Mouse (Mus musculus): ENCODE results near the gene Lix1l. TPM values are rescaled to one million over a fixed set of nuclear protein-coding genes. Genes with fewer than 3 reads are reported as not detected.
A peak's percentile ranks its signal among the peaks of the same experiment; 100 is the strongest.

Lix1l gene
- polyA plus RNA-seq, 1 experiment from 2014 or later = 0.45 TPM

GRCm38 (mm10) chr3:96569966-96570605 lies 30.9 kb upstream of the Lix1l start:
- Histone ChIP-seq H3K4me1 (ENCODE audit: insufficient read depth) (peaks cover 59% of the 10 kb centered on the region), H3K9me3 (ENCODE audit: low read length) (no peaks in the 10 kb centered on the region), H3K27ac (ENCODE audit: low read depth) (peak overlapping the region; percentile 85), H3K4me3 (ENCODE audit: low read depth, low read length) (no peak overlapping the region), H3K36me3 (replicated peaks; ENCODE audit: insufficient read depth, low read length) (no peaks in the 10 kb centered on the region), H3K9ac (replicated peaks) (no peak overlapping the region), H3K27me3 (ENCODE audit: insufficient read depth, low read length) (no peaks in the 10 kb centered on the region), H3K4me2 (ENCODE audit: low read depth, low read length) (no peak overlapping the region; the same call in 1 of the 2 replicates)
- ATAC-seq = 0 out of 2 replicates have a peak, but pooled peaks have one; percentile 22
- no peak for TF ChIP-seq CTCF (IDR thresholded peaks at IDR 0.05; ENCODE audit: low read depth)
- no peak for TF ChIP-seq EP300 (IDR thresholded peaks at IDR 0.05; ENCODE audit: low read depth)
- WGBS (ENCODE audit: insufficient replicate concordance) = 71% methylated on average over 11 of the region's 11 CpGs
- no peak for DNase-seq

DNA sequence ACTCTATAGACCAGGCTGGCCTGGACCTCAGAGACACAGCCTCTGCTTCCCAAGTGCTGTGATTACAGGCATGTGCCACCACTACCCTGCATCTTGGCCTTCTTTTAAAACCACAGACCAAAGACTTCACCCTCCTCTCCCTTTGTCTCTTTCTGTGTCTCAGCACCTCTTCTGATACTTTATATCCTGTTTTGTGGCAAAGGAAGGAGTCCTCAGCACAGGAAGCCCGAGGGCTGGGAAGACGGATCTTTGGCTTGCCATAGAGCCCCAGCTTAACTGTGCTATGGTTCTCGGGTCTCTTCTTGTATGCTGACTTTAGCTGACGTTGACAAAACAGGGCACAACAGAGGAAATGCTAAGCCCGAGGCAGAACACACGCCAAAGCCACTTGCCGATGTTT lies 30.3 kb upstream of the Lix1l start:
- WGBS (ENCODE audit: insufficient replicate concordance) = 48% methylated on average over 7 of the region's 7 CpGs
- Histone ChIP-seq H3K36me3 (replicated peaks; ENCODE audit: insufficient read depth, low read length) (no peaks in the 10 kb centered on the region), H3K9ac (replicated peaks) (no peak overlapping the region), H3K4me3 (ENCODE audit: low read depth, low read length) (no peak overlapping the region), H3K27ac (ENCODE audit: low read depth) (peak overlapping the region; percentile 85), H3K4me1 (ENCODE audit: insufficient read depth) (peaks cover 61% of the 10 kb centered on the region), H3K9me3 (ENCODE audit: low read length) (no peaks in the 10 kb centered on the region), H3K27me3 (ENCODE audit: insufficient read depth, low read length) (no peaks in the 10 kb centered on the region), H3K4me2 (ENCODE audit: low read depth, low read length) (no peak overlapping the region)
- ATAC-seq = no peak
- TF ChIP-seq CTCF (IDR thresholded peaks at IDR 0.05; ENCODE audit: low read depth) (no peak), EP300 (IDR thresholded peaks at IDR 0.05; ENCODE audit: low read depth) (no peak)
- no peak for DNase-seq

GRCm38 (mm10) chr3:96571336-96571735 lies 29.6 kb upstream of the Lix1l start:
- WGBS (ENCODE audit: insufficient replicate concordance) = 62% methylated on average over 2 of the region's 2 CpGs
- TF ChIP-seq EP300 (IDR thresholded peaks at IDR 0.05; ENCODE audit: low read depth) (no peak), CTCF (IDR thresholded peaks at IDR 0.05; ENCODE audit: low read depth) (no peak)
- Histone ChIP-seq H3K9ac (replicated peaks) (no peak overlapping the region), H3K36me3 (replicated peaks; ENCODE audit: insufficient read depth, low read length) (no peaks in the 10 kb centered on the region), H3K4me2 (ENCODE audit: low read depth, low read length) (no peak overlapping the region), H3K9me3 (ENCODE audit: low read length) (no peaks in the 10 kb centered on the region), H3K4me3 (ENCODE audit: low read depth, low read length) (no peak overlapping the region), H3K27ac (ENCODE audit: low read depth) (peak overlapping the region; percentile 85), H3K27me3 (ENCODE audit: insufficient read depth, low read length) (no peaks in the 10 kb centered on the region), H3K4me1 (ENCODE audit: insufficient read depth) (peaks cover 63% of the 10 kb centered on the region)
- ATAC-seq = no peak
- no peak for DNase-seq

GRCm38 (mm10) chr3:96571896-96572698 lies 28.9 kb upstream of the Lix1l start:
- 55% methylated on average over 16 of the region's 16 CpGs for WGBS (ENCODE audit: insufficient replicate concordance)
- no peaks in the 10 kb centered on the region for H3K36me3 ChIP-seq (replicated peaks; ENCODE audit: insufficient read depth, low read length)
- H3K4me1 ChIP-seq (ENCODE audit: insufficient read depth) = peaks cover 63% of the 10 kb centered on the region
- DNase-seq (peak; percentile 62), ATAC-seq (peak; percentile 23; the same call in 1 of the 2 replicates)
- H3K9me3 ChIP-seq (ENCODE audit: low read length) = no peaks in the 10 kb centered on the region
- H3K4me3 ChIP-seq (ENCODE audit: low read depth, low read length) = no peak overlapping the region
- no peak overlapping the region for H3K4me2 ChIP-seq (ENCODE audit: low read depth, low read length)
- TF ChIP-seq EP300 (IDR thresholded peaks at IDR 0.05; ENCODE audit: low read depth) = peak; percentile 30; the same call in 1 of the 2 replicates
- TF ChIP-seq CTCF (IDR thresholded peaks at IDR 0.05; ENCODE audit: low read depth) = no peak
- no peak overlapping the region for H3K9ac ChIP-seq (replicated peaks)
- H3K27me3 ChIP-seq (ENCODE audit: insufficient read depth, low read length) = no peaks in the 10 kb centered on the region
- H3K27ac ChIP-seq (ENCODE audit: low read depth) = peak overlapping the region; percentile 85

DNA sequence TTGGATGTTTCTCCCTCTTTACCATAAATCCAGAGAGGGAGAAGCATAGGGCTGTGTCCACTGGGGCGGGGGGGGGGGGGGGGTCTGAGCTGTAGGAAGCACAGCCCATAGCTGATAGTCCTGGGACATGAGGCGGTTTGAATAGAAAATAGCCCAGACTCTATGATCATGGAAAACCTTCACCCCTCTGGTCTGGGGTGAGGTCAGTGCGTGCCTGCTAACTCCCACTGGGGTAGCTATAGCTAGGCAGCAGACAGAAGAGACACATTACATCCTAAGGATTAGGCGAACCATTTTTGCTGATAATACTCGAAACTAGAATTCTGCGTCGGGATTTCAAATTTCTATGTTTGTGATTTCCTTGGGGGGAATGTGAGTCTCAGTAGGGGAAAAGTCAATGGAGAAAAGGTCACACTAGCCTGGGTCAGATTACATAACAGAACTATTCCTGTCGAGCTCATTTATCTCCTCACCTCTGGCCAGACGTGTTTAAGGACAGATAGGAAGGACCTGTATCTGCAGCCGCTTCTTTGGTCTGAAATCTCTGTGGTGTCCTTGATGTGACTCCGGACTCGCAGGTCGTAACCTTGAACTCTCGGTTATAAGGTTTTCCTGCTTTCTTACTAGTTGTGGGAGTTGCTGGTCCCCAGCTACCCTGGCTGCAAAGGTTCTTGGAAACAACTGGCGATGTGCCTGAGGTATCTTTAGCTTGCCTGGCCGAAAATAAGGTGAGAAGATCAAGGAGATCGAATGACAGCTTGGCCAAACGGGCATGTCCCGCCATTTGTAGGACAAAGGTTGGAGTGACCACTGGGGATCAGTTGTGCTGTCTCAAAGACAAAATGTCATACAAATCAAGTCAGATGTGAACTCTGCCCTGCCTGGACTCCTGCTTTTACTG lies 27.1 kb upstream of the Lix1l start:
- H3K9ac ChIP-seq (replicated peaks) = no peak overlapping the region
- H3K9me3 ChIP-seq (ENCODE audit: low read length) = no peaks in the 10 kb centered on the region
- peaks cover 59% of the 10 kb centered on the region for H3K4me1 ChIP-seq (ENCODE audit: insufficient read depth)
- no peak overlapping the region for H3K4me2 ChIP-seq (ENCODE audit: low read depth, low read length)
- ATAC-seq (no peak), DNase-seq (no peak)
- no peak overlapping the region for H3K4me3 ChIP-seq (ENCODE audit: low read depth, low read length)
- H3K27ac ChIP-seq (ENCODE audit: low read depth) = peak overlapping the region; percentile 41
- TF ChIP-seq CTCF (IDR thresholded peaks at IDR 0.05; ENCODE audit: low read depth) = no peak
- peak; percentile 64; the same call in 1 of the 2 replicates for TF ChIP-seq EP300 (IDR thresholded peaks at IDR 0.05; ENCODE audit: low read depth)
- H3K27me3 ChIP-seq (ENCODE audit: insufficient read depth, low read length) = no peaks in the 10 kb centered on the region
- H3K36me3 ChIP-seq (replicated peaks; ENCODE audit: insufficient read depth, low read length) = no peaks in the 10 kb centered on the region
- WGBS (ENCODE audit: insufficient replicate concordance) = 54% methylated on average over 18 of the region's 19 CpGs

All from liver, postnatal 0 days (tissue).